Mouse (Mus musculus) left cerebral cortex, adult 8-10 months (tissue): Measurements from ENCODE around the gene Suclg2. TPM values are rescaled to one million over a fixed set of nuclear protein-coding genes. Genes with fewer than 3 reads are reported as not detected.

ENCODE experiments used
- DNase-seq, 2 experiments: peaks; one replicate each; pipeline ENCODE4 v3.0.0; 2022; ENCODE audit warnings: low spot score in 2 of 2
- total RNA-seq, 4 experiments: library from RNA; stranded (reverse); gene quantifications; 2 replicates each; pipeline ENCODE4 v1.2.4; 2022

Suclg2 gene
- total RNA-seq: 10 to 100 TPM; 20.7 to 24.1 (median 21.2) TPM

GRCm38 (mm10) chr6:95718031-95718968 is at the start of gene Suclg2:
Suclg2 (minus strand) TSS chr6:95718800.
- peak; percentile 39 to 44 for DNase-seq

- no peak for DNase-seq
Measured at GRCm38 (mm10) chr6:95766566-95766965, 48.0 kb upstream of the Suclg2 start.

DNA sequence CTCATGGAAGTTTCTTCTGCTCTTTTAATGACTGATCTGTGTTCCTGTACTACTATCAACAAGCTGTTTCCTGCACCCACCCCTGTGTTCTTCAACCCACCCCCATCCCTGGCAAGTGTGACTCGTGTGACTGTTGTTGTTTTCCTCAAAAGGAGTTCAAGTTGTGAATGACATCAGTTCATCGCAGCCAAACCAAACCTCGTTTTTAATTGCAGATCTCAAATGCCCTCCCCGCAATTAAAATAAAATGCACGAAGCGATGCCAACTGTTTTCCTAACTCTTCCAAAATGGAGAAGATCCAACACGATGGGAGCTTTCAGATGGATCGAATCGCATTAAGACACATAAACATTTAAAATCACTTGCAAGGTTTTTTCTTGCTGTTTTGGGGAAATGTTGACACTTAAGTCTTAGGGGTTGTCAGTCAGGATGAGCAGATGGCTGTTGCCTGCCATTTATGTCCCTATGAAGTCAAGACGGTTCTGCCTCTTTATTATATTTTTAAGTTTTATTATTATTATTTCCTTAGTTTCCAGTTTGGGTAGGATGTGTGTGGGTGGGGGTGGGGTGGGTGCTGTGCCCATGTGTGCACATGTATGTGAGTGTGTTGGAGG is 41.1 kb upstream of the Suclg2 start:
- DNase-seq: no peak

DNA sequence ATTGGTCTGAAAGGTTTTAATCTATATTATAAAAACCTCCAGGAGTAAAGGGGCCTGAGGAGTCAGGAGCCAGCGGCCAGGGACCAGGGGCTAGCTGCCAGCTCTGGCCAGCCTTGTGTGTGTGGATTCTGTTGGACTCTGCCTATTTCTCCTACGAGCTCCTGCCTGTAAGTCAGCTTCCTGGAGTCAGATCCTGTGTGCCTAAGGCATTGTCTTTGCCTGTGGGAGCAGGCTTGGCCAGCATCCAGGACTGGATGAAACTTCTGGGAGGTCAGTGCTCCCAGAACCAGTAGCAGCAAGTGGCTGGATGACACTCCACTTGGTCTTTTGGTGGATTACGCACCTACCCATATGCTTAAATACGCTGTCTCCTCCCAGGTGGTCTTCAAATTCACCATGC is 23.8 kb upstream of the Suclg2 start:
- DNase-seq: no peak

- no peak for DNase-seq
Measured at GRCm38 (mm10) chr6:95731570-95732367, 13.2 kb upstream of the Suclg2 start.

GRCm38 (mm10) chr6:95729399-95729798 is 10.8 kb upstream of the Suclg2 start:
- DNase-seq: no peak

DNA sequence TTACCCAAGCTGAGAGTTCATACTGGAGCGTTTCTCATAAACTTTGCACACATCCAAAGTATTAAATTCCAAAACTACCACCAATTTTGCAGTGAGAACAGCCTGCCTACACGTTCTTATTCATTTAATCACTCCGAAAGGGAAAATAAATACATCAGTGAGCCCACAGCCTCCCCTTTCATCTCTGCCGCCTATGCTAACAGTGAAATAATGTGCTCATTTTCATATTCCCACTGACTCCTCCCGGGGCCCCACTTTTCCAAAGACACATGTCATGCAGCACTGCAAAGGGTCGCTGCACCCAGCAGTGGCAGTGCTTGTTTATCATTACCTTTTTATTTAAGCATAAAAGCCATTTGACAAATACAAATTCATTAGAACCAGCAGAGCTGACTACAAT is 6.7 kb upstream of the Suclg2 start:
- DNase-seq: no peak

DNA sequence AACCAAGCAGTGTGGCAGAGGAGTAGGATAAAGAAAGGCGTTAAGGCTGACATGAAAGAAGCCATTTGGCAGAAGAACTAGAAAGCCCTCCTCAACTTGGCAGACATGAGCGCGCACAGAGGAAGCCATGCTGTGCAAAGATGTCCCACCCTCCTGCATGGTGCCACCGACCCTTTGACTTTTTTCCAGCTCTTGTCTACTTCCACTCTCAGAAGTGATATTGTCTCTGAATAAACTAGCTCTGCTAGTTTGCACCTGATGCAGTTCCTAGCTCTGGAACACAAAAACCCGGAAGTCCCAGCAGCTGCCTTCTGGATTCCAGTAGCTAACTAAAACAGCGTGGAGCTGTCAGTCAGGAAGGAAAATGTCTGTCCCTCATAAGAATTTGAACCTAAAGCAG is 4.8 kb upstream of the Suclg2 start:
- DNase-seq: no peak

GRCm38 (mm10) chr6:95719791-95720190 is 1.2 kb upstream of the Suclg2 start:
- DNase-seq: no peak

- DNase-seq: no peak
Measured at GRCm38 (mm10) chr6:95718969-95719333, 351 bp upstream of the Suclg2 start.

- no peak for DNase-seq
Measured at GRCm38 (mm10) chr6:95717071-95717470, 1.5 kb downstream of the Suclg2 start.

DNA sequence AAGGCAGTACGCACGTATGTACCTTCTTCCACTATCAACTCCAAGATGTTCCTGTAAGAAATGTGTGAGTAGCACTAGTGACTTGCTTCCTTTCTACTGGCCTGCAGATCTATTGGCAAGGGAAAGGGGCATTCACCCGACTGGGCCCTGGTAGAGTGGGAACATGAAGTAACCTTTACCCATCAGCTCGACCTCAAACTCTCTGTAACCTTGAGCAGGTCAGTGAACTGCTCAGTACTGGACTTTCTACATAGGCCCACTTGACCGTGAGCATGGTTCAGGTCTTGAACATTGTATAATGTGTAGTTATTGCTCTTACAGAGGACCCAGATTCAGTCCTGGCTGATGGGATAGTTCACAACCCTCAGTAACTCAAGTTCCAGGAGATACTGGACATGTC is 2.1 kb downstream of the Suclg2 start:
- no peak for DNase-seq

DNA sequence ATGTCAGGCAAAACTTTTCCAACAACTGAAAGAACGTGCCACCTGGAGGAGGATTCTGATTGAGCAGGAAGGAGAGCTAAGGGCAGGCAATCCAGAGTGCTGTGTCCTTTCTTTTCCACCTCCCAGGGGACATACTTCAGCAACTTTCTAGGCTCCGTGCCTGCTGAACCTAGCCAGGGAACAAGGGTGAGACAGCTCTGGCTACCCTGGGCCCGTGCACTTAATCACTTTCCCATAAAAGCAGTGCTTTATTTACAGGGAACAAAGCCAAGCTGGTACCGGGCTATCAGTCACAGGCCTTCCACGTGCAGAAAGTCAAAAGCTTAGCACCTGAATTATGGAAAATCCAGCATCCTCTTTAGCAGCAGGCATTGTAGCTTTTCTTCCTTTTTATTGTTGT is 5.4 kb downstream of the Suclg2 start:
- no peak for DNase-seq

DNA sequence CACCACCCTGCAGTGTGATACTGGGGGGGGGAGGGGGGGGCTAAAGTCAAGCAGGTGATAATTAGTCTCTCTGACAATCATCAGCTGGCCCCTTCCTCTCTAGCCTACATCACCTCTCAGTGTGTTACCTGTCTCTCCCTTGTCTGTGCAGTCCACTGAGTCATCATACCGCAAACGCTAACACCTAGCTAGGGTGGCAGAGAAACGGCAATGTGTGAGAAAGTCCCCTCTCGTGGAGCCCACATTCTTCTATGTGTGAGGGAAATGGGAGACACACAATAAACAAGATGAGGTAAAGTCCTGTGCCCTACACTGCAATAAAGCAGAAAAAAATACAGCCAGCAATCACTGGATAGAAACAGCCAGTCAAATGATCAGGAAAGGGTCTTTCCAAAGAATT is 6.5 kb downstream of the Suclg2 start:
- DNase-seq: no peak

DNA sequence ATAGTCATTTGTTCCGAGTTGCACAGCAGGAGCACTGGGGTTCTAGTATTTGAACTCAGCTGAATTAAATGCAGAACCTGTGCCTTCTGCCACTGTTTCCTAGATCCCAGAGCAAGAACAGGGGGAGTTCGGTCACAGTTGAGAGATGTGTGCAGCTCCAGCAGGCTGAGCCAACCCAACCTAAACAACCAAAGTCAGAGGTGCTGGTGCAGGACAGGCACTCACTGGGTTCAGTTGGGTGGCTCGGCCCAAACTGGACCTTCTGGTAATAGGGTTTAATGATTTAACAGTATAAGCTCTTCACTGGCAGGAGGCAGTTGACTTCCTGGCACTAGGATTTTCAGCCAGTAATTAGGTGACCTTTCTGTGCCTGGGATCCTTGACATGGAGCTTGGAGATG is 6.9 kb downstream of the Suclg2 start:
- DNase-seq: no peak

DNA sequence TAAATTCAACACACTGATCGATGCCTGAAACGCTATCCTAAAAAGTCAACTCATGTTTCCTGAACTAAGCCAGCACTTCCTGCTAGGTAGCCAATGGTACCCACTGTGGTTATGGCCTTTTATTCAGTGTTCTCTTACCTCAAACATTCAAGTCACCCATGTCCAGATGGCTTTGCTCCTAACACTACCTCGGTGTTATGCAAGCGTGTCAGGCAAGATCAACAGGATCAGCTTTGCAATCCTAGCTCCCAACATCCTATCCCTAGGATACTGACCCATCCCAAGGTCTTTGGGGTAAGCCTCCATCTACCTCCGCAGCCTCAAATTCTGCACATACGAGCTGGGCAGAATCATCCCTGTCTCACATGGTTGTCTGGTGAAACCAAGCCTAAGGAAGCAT is 7.7 kb downstream of the Suclg2 start:
- no peak for DNase-seq

GRCm38 (mm10) chr6:95709531-95709930 is 9.1 kb downstream of the Suclg2 start:
- DNase-seq: no peak

DNA sequence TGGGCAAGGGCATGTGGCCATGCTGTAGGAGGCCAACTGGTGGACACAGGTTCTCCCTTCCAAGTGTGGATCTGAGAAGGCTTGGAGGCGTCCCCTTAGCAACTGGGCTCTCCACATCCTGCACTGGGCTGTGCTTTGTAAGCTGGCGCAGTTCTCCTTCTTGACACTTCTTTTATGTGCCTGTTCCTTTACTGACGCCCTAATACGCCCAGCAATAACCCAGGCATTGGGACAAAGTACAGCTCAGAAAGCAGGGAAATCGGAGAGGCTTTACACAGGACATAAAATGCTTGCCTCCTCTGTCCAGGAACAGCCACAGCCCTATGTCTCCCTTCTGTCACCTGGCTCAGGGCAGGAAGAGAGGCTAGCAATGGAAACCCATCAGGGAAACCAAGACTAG is 9.5 kb downstream of the Suclg2 start:
- no peak for DNase-seq

GRCm38 (mm10) chr6:95704626-95705025 is 14.0 kb downstream of the Suclg2 start:
- no peak for DNase-seq

GRCm38 (mm10) chr6:95702200-95702599 is 16.4 kb downstream of the Suclg2 start:
- no peak for DNase-seq

DNA sequence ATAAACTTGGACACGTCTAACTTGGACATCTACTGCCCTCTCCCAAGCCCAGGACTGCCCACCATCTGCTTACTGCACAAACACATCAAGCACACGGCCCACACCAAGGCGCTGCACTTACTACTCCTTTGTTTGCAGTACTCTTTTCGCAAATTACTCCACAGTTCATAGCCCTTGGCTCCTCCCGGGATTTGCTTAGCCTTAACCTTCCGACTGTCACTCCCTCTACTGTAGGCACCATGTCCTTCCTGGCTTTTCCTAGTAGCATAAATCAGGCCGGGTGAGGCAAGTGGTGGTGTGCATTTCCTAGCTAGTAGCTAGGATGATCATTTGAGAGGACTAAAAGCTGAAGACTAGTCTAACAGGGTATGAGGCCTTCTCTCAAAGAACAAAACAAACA is 16.8 kb downstream of the Suclg2 start:
- DNase-seq: no peak

GRCm38 (mm10) chr6:95700981-95701610 is 17.5 kb downstream of the Suclg2 start:
- no peak for DNase-seq
